Mouse (Mus musculus) ovary, postnatal 10 days (tissue): ENCODE data around the gene Gm21987.

Experiments
- DNase-seq: peaks from one replicate; pipeline ENCODE4 v3.0.0; 2022; ENCODE audit warnings: low spot score

Gm21987 gene

GRCm38 (mm10) chr16:38349881-38350280 is 3.0 kb downstream of the Gm21987 start:
- DNase-seq, result no peak

DNA sequence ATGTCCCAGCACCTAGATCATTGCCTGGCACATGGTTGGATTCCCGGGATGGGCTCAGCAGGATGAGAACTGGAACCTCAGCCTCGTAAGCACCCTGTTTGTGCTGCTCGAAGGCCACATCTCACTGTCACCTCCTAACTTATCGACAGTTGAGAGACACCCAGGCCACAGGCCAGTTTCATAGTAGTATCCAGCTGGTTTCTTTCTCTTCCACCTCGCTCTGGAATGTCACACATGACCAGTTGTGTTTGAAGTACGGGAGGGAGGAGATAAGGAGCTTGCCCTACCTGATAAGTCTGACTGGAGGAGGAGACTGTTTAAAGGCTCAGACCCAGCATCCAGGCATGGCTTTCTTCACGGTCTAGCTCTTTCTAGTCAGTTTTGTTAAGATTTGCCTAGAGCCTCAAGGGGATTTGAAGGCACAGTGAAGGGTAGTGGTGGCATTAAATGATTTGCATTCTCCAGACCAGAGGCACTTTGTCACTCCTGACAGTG is 3.6 kb downstream of the Gm21987 start:
- no peak for DNase-seq

GRCm38 (mm10) chr16:38350939-38351338 is 4.1 kb downstream of the Gm21987 start:
- no peak for DNase-seq

- no peak for DNase-seq
Observed at GRCm38 (mm10) chr16:38352031-38352430, 5.2 kb downstream of the Gm21987 start.

DNA sequence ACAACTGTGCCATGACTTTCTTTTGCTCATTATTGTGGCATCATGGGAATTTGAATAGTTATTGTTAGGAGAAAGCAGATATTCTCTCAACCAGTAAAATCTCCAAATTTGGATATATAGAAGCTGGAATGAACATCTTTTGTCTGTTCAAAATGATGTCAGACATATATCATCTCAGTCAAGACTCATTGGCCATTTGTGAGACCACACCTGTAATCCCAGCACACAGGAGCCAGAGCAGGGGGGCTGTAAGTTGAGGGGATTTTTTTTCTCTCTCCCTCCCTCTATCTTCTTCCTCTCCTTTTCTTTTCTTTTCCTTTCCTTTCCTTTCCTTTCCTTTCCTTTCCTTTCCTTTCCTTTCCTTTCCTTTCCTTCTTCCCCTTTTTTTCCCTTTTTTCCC is 6.0 kb downstream of the Gm21987 start:
- no peak for DNase-seq

GRCm38 (mm10) chr16:38353642-38354041 is 6.8 kb downstream of the Gm21987 start:
- DNase-seq, result no peak

DNA sequence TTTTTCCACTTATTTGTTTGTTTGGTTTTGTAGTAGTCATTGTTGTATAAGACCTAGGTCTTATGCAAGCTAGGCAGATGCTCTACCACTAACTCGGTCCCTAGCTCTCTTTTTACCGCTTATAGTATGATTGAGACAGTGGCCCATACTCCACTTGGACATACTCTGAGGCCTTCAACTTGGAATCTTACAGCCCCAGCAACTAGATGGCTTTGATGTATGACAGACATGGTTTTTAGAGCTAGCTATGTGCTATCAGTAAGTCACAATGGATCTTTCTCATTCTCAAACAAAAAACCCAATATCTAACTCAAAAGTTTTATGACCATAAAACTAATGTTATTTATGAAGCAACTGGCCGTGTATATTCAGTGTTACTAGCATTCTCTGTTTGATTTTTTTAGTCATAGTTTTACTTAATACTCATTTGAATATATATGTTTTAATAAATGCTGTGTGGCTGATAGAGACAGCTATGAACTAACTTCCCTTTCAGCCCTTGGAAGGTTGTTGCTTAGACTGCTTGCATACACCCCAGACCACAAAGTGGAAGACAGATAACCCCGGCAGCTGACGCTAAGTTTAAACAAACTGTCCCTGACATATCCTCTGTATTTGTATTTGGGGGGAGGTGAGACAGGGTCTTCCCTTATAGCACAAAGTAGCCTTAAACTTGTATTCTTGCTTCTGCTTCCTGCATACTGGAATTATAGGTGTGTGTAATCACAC is 7.5 kb downstream of the Gm21987 start:
- no peak for DNase-seq

DNA sequence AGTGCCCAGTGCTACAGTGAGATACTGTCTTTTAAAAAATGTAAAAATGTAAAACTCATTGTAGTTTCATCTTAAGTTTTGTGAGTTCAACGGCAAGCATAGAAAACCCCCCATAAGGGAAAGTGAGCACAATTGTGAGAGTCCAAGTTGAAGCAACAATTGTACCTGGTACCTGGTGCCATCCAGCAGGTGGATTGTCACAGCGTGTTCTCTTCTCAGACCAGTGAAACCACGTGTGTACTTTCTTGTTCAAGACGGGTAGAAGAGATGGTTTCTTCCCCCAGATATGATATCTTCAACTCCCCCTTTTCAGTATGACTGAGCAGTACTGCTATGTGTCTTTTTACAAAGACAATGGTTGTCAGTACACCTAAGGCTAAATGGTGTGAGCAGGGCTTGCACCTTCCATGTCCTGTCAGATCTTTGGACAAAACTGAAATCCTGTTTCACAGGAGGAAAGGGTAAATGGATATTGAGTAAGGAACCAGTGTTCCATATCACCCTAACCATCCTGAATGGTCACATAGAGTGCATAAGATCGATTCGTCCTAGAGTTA is 11.5 kb downstream of the Gm21987 start:
- no peak for DNase-seq

DNA sequence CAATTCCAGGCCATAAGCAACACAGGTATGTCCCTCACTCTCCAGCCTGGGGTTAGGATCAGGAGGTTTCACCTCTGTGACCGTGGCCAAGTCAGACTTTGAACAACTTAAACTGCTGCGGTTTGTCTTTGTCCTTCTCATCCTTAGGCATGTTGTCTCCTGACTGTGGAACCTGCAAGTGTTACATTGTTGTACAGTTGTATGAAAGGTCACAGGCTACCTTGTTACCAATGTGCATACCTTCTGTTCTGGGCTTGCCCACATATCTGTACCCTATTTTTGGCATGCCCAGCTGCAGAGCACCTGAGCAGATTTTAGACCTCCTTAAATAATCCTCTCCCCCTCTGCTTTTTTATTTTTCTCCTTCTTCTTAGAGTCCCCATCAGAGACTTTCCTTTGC is 12.4 kb downstream of the Gm21987 start:
- DNase-seq, result no peak

- DNase-seq, result no peak
Observed at GRCm38 (mm10) chr16:38359857-38360256, 13.0 kb downstream of the Gm21987 start.

DNA sequence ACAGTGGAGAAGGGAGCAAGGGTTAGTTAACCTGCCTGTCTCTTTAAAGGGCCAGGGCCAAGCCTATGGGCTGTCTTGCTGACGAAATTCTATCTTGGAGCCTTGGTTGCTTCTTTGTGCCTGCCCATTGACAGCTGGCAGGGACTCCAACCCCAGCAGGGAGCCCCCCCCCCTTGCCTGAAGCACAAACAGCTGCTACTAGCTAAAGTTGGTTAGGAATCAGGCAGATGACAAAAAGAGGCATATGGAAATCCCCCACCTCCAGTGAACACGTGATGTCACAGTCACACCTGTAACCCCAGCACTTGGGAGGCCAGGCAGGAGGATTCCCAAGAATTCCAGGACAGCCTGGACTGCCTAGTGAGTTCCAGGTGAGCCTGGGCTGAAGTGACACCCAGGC is 13.5 kb downstream of the Gm21987 start:
- DNase-seq, result no peak

DNA sequence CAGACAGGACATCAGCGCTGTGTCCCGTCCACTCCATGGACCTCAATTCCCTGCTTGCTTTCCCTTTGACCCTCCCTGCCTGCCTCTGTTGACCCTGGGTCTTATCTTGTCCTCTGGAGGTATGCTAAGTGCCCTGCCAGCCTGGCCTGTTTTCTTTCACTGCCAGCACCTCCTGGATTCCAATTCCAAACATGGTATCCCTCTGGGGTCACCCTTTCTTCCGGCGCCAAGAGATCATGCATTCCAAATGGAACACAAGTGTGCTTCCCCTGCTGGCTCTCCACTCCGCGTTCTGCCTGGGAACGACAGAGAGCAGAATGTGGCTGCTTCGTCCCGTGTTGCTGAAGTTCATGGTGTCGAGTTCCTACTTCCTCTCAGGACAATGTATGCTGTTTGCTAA is 15.1 kb downstream of the Gm21987 start, which contains the start of gene Popdc2:
Popdc2 (plus strand) TSS at position 277 of the 400 bp plus-strand sequence.
- no peak for DNase-seq

DNA sequence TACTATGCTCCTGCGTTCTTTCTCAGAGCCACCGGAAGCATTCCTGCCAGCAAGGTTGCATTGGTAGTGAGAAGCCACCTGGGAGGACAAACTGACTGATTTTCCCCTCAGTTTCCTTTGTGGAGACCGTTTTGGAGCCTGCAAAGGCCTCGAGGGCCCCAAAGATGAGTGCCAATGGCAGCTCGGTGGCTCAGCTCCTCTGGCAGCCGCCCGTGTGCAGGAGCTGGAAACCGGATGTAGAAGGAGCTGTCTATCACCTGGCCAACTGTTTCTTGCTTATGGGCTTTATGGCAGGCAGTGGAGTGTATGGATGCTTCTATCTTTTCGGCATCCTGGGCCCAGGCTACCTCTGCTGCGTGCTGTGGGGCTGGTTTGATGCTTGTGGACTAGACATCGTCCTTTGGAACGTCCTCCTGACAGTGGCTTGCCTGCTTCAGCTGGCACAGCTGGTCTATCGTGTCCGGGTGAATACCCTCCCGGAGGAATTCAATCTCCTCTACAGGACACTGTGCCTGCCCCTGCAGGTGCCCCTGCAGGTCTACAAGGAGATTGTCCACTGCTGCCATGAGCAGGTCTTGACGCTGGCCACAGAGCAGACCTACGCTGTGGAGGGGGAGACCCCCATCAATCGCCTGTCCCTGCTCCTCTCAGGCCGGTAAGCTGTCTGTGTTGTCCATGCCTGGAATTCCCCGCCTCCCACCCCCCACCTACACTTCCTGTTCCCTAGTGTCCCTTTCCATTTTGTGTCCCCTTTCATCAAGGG is 15.8 kb downstream of the Gm21987 start:
- DNase-seq, result no peak

- no peak for DNase-seq
Observed at GRCm38 (mm10) chr16:38363256-38363595, 16.4 kb downstream of the Gm21987 start.

DNA sequence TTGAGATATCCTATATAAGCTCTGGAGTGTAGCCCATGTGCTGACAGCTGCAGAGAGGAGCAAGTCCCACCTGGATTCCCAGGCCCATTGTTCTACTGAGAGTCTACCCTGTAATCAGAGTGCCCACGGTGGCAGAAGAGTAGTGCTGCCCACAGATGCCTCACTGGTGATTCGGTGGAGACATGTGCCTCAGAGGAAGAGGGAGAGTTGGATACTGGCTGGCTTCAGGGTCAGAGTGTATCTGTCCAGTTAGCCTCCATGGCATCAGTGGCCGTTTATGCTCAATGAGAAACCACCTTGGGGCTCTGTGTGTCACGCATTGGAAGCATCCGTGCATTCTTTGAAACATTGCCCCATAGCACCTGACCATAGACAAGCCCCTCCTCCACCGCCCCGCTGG is 16.8 kb downstream of the Gm21987 start:
- DNase-seq, result no peak

DNA sequence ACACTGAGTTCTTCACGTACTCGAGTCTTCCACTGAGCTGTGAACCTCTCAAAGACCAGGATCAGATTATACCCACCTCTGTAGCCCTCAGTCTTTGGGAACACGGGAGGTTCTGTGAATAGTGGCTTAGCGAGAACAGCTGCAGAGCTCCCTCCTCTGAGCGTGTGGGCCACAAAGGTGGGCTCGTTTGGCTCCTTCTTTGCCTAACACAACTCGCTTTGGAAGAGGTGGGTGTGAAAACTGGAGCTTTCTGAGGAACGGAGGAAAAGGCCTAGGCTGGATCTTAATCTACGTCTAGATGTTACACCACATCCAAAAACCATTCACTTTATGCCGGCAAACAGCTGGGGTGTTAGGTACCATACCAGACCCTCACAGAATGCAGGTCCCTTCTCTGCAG is 18.6 kb downstream of the Gm21987 start:
- no peak for DNase-seq

DNA sequence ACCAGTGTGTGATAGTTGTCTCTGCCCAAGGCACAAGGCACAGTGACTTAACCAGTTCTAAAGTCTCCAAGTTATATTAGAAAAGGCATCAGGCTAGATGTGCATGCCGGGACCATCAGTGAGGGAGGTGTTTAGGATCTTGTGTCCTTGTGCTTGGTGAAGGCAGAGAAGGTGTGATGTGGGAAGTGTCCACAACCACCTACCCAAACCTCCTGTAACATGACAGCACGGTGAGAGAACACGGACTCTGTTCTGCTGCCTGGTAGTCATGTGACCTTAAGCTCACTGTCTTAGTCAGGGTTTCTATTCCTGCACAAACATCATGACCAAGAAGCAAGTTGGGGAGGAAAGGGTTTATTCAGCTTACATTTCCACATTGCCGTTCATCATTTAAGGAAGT is 19.4 kb downstream of the Gm21987 start:
- no peak for DNase-seq

DNA sequence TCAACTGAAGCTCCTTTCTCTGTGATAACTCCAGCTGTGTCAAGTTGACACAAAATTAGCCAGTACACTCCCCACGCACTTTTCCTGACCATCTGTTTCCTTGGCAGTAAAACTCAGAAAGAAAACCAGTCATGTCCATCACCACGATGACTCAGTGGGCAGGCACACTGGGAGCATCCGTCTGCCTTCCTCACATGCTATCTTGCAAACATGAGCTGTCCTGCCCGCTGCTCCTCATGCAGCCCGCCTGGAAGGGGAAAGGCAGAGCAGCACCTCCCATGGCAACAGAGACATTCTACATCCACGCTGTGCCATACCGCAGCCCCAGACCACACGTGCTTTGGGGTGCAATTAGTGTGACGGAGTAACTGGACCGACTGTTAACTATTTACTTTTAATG is 21.5 kb downstream of the Gm21987 start:
- DNase-seq, result no peak

DNA sequence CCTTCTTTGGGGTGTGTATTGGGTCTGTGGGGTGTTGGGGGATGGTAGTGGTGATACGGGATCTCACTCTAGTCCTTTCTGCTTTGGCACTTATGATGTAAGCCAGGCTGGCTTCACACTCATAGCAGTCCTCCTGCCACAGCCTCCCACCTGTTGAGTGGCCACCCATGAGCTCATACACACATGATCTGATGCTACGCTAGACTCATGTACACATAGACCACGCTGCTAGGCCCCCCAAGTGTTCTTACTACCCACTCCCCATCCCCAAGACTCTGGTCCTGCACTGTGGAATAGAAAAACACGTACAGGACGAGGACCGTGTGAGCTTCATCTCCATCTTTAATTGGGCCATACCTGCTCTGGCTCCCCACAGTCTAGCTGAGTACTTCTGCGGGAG is 22.2 kb downstream of the Gm21987 start:
- DNase-seq, result no peak

DNA sequence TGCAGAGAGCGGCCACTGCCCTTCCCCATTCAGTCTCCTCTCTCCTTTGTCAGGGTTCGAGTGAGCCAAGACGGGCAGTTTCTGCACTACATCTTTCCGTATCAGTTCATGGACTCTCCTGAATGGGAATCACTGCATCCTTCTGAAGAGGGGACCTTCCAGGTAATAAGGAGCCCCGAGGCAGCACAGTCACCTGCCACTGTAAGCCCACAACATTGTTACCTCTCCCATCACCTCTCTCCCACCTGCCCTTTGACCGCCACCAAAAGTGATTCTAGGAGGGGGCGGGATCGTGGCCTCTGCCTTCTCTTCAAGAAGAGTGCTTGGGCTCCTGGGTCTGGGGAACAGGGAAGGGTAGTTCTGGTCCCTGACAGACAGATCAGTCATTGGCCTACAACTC is 22.6 kb downstream of the Gm21987 start:
- no peak for DNase-seq

GRCm38 (mm10) chr16:38369992-38370484 is 23.2 kb downstream of the Gm21987 start:
- DNase-seq, result no peak

- no peak for DNase-seq
Observed at GRCm38 (mm10) chr16:38370633-38371374, 24.0 kb downstream of the Gm21987 start.
